Mouse (Mus musculus): ENCODE data around the gene Agbl5. TPM values are rescaled to one million over a fixed set of nuclear protein-coding genes. Genes with fewer than 3 reads are reported as not detected.
A peak's percentile ranks its signal among the peaks of the same experiment; 100 is the strongest.

The Agbl5 gene
- total RNA-seq, 2 experiments from 2014 or later = 1.9 to 4.8 TPM

GRCm38 (mm10) chr5:30917348-30917747 lies 28.9 kb downstream of the Agbl5 start:
- no peak for ATAC-seq (replicated peaks; ENCODE audit: low FRiP score, poor library complexity, severe bottlenecking)

- ATAC-seq (replicated peaks; ENCODE audit: low FRiP score, poor library complexity, severe bottlenecking) = no peak
Measured at GRCm38 (mm10) chr5:30917891-30918670, 29.6 kb downstream of the Agbl5 start.

DNA sequence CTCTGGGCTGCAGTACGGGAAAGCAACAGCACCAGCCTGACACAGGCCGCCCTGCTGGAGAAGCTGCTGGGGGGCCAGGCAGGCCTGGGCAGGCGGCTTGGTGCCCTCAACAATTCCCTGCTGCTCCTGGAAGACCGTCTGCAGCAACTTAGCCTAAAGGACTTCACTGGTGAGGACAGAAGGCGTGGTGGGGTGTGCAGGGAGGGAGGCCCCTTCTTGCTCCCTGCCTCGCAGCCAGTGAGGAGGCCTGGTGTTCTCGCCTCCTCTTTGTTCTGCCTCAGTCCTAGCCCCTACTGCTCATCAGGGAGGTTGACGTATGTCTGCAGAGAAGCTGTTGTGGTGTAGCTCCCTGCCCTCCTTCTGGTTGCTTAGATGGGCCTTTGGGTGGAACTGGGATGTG lies 30.2 kb downstream of the Agbl5 start:
- no peak for ATAC-seq (replicated peaks; ENCODE audit: low FRiP score, poor library complexity, severe bottlenecking)

DNA sequence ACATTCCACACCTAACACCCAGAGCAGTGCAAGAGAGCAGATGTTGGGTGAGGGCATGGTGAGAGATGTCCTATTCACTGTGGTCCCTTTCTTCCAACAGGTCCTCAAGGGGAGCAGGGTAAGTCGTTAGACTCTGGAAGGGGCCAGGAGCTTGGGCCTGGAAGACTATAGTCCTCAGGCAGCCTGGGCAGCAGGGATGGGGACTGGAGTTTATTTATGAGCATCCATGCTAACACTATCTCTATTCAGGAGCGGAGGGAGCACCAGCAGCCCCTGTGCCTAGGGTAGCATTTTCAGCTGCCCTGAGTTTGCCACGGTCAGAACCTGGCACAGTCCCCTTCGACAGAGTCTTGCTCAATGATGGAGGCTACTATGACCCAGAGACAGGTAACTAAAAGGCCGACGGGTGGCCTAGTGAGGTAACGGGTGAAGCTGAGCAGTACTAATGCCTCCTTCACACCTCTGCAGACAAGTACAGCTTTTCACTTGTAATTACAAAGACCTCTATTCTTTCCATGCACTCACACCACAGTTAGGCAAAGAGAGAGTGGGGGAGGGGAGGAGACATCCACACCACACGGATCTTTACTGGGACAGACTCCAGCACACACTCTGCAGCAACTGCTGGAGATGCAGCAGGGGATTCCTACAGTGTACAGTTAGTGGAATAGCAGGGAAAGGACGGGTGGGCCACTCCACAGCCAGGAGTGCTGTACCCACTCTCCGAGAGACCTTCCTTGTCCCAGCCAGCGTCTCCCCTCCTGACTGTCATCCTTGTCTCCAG lies 31.5 kb downstream of the Agbl5 start:
- ATAC-seq (replicated peaks; ENCODE audit: low FRiP score, poor library complexity, severe bottlenecking) = no peak

DNA sequence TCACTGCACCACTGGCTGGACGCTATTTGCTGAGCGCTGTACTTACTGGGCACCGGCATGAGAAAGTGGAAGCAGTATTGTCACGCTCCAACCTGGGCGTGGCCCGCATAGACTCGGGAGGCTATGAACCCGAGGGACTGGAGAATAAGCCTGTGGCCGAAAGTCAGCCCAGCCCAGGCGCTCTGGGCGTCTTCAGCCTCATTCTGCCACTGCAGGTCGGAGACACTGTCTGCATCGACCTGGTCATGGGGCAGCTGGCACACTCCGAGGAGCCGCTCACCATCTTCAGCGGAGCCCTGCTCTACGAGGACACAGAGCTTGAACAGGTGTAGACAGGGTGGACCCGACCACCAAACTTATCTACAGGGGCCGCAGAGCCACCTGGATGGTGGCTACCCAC lies 32.1 kb downstream of the Agbl5 start:
- ATAC-seq (replicated peaks; ENCODE audit: low FRiP score, poor library complexity, severe bottlenecking) = no peak

- ATAC-seq (replicated peaks; ENCODE audit: low FRiP score, poor library complexity, severe bottlenecking) = peak; percentile 87
Measured at GRCm38 (mm10) chr5:30921256-30922033, 33.0 kb downstream of the Agbl5 start, which contains the start of gene Khk. TSS of gene Khk (plus strand) at chr5:30921431.

- ATAC-seq (replicated peaks; ENCODE audit: low FRiP score, poor library complexity, severe bottlenecking) = no peak
Measured at GRCm38 (mm10) chr5:30922581-30923041, 34.1 kb downstream of the Agbl5 start.

GRCm38 (mm10) chr5:30923119-30923518 lies 34.6 kb downstream of the Agbl5 start:
- ATAC-seq (replicated peaks; ENCODE audit: low FRiP score, poor library complexity, severe bottlenecking) = no peak

DNA sequence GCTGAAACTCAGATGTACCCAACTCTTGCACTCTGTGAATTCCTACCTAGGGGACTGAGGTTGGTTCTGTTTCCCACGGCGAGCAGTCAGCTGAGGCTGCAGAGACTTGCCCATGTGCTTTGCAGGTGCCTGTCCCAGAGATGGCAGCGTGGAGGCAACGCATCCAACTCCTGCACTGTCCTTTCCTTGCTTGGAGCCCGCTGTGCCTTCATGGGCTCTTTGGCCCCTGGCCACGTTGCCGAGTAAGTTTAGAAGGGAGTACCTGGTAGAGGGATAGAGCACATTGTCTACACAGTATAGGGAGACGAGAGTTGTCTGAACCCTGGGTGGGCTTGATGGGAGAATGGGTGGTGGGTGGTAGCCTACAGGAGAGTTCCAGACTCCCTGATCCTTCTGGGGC lies 36.1 kb downstream of the Agbl5 start:
- no peak for ATAC-seq (replicated peaks; ENCODE audit: low FRiP score, poor library complexity, severe bottlenecking)

GRCm38 (mm10) chr5:30925217-30925616 lies 36.7 kb downstream of the Agbl5 start:
- ATAC-seq (replicated peaks; ENCODE audit: low FRiP score, poor library complexity, severe bottlenecking) = no peak

GRCm38 (mm10) chr5:30926073-30926472 lies 37.6 kb downstream of the Agbl5 start:
- no peak for ATAC-seq (replicated peaks; ENCODE audit: low FRiP score, poor library complexity, severe bottlenecking)

DNA sequence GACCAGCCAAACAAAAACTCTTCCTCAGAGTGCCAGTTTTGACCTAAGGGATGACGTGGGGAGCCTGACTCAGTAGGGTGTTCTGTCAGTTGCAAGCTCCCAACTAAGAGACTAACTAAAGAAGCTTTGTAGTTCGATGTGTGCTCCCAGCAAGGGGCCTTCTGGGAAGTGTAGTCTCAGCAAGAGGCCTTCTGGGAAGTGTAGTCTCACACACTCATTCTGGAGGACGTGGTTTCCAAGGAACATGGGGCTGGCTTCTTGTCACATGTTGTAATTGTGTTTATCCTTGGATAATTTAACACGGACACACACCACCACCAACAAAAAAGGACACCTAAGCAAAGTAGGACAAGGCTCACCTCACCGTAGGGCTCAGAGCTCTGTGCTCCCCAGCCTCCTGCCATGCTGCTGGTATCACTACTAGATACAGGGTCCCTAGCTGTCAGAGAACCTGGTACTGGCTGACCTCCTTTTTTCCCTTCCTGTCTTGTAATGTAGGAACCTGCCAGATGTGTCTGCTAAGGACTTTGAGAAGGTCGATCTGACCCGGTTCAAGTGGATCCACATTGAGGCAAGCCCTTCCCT lies 39.5 kb downstream of the Agbl5 start:
- ATAC-seq (replicated peaks; ENCODE audit: low FRiP score, poor library complexity, severe bottlenecking) = no peak

GRCm38 (mm10) chr5:30930121-30930520 lies 41.6 kb downstream of the Agbl5 start:
- no peak for ATAC-seq (replicated peaks; ENCODE audit: low FRiP score, poor library complexity, severe bottlenecking)

DNA sequence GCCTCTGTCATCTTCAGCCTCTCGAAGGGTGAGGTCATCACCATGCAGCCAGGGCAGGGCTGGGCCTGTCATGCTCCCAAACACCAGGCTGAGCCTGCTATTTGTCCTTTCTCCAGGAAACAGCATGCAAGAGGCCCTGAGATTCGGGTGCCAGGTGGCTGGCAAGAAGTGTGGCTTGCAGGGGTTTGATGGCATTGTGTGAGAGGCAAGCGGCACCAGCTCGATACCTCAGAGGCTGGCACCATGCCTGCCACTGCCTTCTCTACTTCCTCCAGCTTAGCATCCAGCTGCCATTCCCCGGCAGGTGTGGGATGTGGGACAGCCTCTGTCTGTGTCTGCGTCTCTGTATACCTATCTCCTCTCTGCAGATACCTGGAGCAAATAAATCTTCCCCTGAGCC lies 42.4 kb downstream of the Agbl5 start:
- no peak for ATAC-seq (replicated peaks; ENCODE audit: low FRiP score, poor library complexity, severe bottlenecking)

GRCm38 (mm10) chr5:30931378-30931777 lies 42.9 kb downstream of the Agbl5 start:
- ATAC-seq (replicated peaks; ENCODE audit: low FRiP score, poor library complexity, severe bottlenecking) = no peak

DNA sequence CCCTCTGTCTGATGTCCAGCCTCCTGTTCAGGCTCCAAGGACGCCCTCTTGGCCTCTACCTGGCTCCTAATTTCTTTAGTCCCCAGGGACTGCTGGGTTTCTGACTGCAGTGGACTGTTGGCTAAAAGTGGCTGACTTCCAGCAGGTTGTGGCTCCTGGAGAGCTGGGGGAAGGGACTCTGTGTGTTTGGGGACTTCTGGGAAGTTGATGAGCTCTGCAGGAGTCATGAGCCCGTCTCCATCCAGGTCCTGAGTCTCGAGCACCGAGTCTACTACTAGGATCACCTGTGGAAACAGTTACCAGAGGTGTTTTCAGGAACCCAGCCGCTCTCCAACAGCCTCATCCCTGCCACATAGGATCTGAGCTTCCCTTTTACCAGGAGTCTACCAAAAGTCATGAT lies 45.2 kb downstream of the Agbl5 start:
- ATAC-seq (replicated peaks; ENCODE audit: low FRiP score, poor library complexity, severe bottlenecking) = no peak

DNA sequence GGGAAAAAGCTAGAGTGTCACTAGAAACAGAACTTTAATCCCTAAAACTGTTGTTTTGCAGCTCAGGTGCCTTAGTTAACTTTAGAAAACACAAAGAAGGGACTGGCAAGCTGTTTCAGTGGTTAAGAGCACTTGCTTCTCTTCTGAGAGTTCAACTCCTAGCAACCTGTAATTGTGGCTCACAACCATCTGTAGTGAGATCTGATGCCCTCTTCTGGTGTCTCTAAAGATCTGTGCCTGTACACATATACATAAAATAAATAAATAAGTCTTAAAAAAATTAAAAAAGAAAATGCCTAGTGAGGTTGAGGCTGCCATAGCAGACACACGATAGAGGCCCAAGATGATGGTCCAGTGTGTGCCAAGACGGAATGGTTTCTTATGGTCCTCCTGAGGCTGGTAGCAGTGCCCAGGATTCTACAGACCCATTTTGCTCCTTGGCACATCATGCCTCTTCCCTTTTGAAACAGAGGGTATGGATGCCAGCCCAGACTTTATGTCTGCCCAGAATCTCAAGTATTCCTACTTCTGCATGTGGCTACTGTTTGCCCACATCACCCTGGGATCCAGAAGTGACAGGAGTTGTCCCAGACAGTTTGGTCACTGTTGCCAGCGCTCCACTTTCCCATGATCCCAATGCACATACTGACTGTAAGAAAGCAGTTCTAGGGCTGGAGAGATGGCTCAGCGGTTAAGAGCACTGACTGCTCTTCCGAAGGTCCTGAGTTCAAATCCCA lies 46.4 kb downstream of the Agbl5 start:
- ATAC-seq (replicated peaks; ENCODE audit: low FRiP score, poor library complexity, severe bottlenecking) = no peak

- no peak for ATAC-seq (replicated peaks; ENCODE audit: low FRiP score, poor library complexity, severe bottlenecking)
Measured at GRCm38 (mm10) chr5:30943004-30943403, 54.5 kb downstream of the Agbl5 start.

DNA sequence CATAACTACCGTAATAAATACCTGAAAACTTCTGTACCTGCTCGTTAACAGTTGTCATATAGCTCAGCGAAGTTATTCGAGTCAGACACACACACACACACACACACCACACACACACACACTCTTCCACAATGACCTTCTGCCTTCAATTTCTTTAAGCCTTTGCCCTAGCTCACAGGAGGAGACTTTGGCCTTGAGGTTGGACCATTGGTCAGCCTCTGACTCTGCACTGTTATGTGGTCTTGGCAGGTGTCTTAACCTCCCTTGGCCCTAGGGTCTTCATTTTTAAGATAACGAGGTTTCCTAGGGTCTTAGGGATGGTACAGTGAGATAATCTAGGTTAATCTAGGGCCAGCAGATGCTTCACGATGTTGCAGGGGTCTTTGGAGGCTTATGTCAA lies 55.9 kb downstream of the Agbl5 start:
- no peak for ATAC-seq (replicated peaks; ENCODE audit: low FRiP score, poor library complexity, severe bottlenecking)
